Mouse (Mus musculus): Measurements from ENCODE around the gene Olfr248. TPM values are rescaled to one million over a fixed set of nuclear protein-coding genes. Genes with fewer than 3 reads are reported as not detected.

Olfr248 gene
- polyA plus RNA-seq (2015; fragmentation: Nextera tagmentation; extraction: Ambion mirVana), result not detected in 2 replicates

GRCm38 (mm10) chr1:174390746-174391145 is at the start of gene Olfr248:
Olfr248 (plus strand) TSS chr1:174391046.

GRCm38 (mm10) chr1:174364882-174365451 is 25.9 kb upstream of the Olfr248 start, which contains the start of gene Olfr417:
Olfr417 (plus strand) TSS chr1:174365122.

GRCm38 (mm10) chr1:174423764-174424163 is 32.9 kb downstream of the Olfr248 start, which contains the start of gene Olfr414:
Olfr414 (plus strand) TSS chr1:174424064.

Other genes starting within 250 kb of the Olfr248 start
- not detected in 2 replicates for gene Olfr420, start 235.4 kb upstream of the Olfr248 start, polyA plus RNA-seq (2015; fragmentation: Nextera tagmentation; extraction: Ambion mirVana)
- gene Spta1, start 218.3 kb upstream of the Olfr248 start, polyA plus RNA-seq (2015; fragmentation: Nextera tagmentation; extraction: Ambion mirVana), result 0.06 and 0.10 TPM in 2 replicates
- gene Olfr419, start 139.0 kb upstream of the Olfr248 start, polyA plus RNA-seq (2015; fragmentation: Nextera tagmentation; extraction: Ambion mirVana), result not detected in 2 replicates
- not detected in 2 replicates for gene Mptx1, start 60.5 kb upstream of the Olfr248 start, polyA plus RNA-seq (2015; fragmentation: Nextera tagmentation; extraction: Ambion mirVana)
- gene Olfr417, start 25.9 kb upstream of the Olfr248 start, polyA plus RNA-seq (2015; fragmentation: Nextera tagmentation; extraction: Ambion mirVana), result not detected in 2 replicates
- not detected in 2 replicates for gene Olfr414, start 33.0 kb downstream of the Olfr248 start, polyA plus RNA-seq (2015; fragmentation: Nextera tagmentation; extraction: Ambion mirVana)
- gene Olfr220, start 51.0 kb downstream of the Olfr248 start, polyA plus RNA-seq (2015; fragmentation: Nextera tagmentation; extraction: Ambion mirVana), result not detected in 2 replicates
- gene Fmn2, start 110.8 kb downstream of the Olfr248 start, polyA plus RNA-seq (2015; fragmentation: Nextera tagmentation; extraction: Ambion mirVana), result 0.04 and 0.05 TPM in 2 replicates

Data from urinary bladder, postnatal 0 days (tissue).